Mouse (Mus musculus) limb, embryonic 11.5 days (tissue): Measurements from ENCODE around the gene Acss2. TPM values are rescaled to one million over a fixed set of nuclear protein-coding genes. Genes with fewer than 3 reads are reported as not detected.
A peak's percentile ranks its signal among the peaks of the same experiment; 100 is the strongest.

Experiments
- ATAC-seq: fragments of 200-750 bp; cut with Nextera tagmentation; 2 replicates; pipeline ENCODE4 v1.8.0; 2017; ENCODE audit warnings: low read depth; ENCODE audit not compliant: insufficient number of reproducible peaks, low FRiP score, low TSS enrichment
- DNase-seq: peaks from one replicate; pipeline ENCODE4 v3.0.0-alpha.2; 2015; ENCODE audit warnings: low spot score
- H3K27ac ChIP-seq: fragments of 300-500 bp; sonication (generic); replicated peaks from 2 replicates; pipeline ENCODE4 v1.5.1; 2014; ENCODE audit warnings: low read depth, mild to moderate bottlenecking, low read length
- H3K27me3 ChIP-seq: fragments of 300-500 bp; sonication (generic); 2 replicates; pipeline ENCODE4 v1.6.1; 2014; ENCODE audit warnings: mild to moderate bottlenecking, low read length, mixed read lengths; ENCODE audit not compliant: control insufficient read depth, insufficient read depth
- H3K36me3 ChIP-seq: fragments of 300-500 bp; sonication (generic); 2 replicates; pipeline ENCODE4 v1.6.1; 2014; ENCODE audit warnings: mild to moderate bottlenecking, low read length, moderate library complexity, mixed read lengths; ENCODE audit not compliant: control insufficient read depth, insufficient read depth
- H3K4me1 ChIP-seq: fragments of 300-500 bp; sonication (generic); 2 replicates; pipeline ENCODE4 v1.6.1; 2014; ENCODE audit warnings: low read length, mixed read lengths; ENCODE audit not compliant: control insufficient read depth, insufficient read depth
- H3K4me2 ChIP-seq: fragments of 300-500 bp; sonication (generic); 2 replicates; pipeline ENCODE4 v1.6.1; 2014; ENCODE audit warnings: low read depth, mild to moderate bottlenecking, moderate library complexity; ENCODE audit not compliant: severe bottlenecking
- H3K4me3 ChIP-seq: fragments of 300-500 bp; sonication (generic); 2 replicates; pipeline ENCODE4 v1.5.1; 2014; ENCODE audit warnings: low read depth, low read length
- H3K9ac ChIP-seq: fragments of 300-500 bp; sonication (generic); 2 replicates; pipeline ENCODE4 v1.6.1; 2014; ENCODE audit warnings: mild to moderate bottlenecking, low read length
- H3K9me3 ChIP-seq: fragments of 300-500 bp; sonication (generic); 2 replicates; pipeline ENCODE4 v1.6.1; 2016; ENCODE audit warnings: low read length; ENCODE audit not compliant: control insufficient read depth
- WGBS: fragments of 180-500 bp; shearing (Covaris S2); extraction: QIAGEN DNeasy Blood & Tissue Kit; methylation state at CpG from one replicate; pipeline ENCODE4 v1.1.7; 2014; 5-methylcytosine and 5-hydroxymethylcytosine counted together
- polyA plus RNA-seq: library from polyadenylated mRNA; unstranded; fragments of >200 nt; fragmentation: Nextera tagmentation; extraction: Ambion mirVana; gene quantifications from 2 replicates; pipeline ENCODE4 v1.2.1, GENCODE M21; 2014

The Acss2 gene
- polyA plus RNA-seq, 1 experiment from 2014 or later = 10.7 TPM

DNA sequence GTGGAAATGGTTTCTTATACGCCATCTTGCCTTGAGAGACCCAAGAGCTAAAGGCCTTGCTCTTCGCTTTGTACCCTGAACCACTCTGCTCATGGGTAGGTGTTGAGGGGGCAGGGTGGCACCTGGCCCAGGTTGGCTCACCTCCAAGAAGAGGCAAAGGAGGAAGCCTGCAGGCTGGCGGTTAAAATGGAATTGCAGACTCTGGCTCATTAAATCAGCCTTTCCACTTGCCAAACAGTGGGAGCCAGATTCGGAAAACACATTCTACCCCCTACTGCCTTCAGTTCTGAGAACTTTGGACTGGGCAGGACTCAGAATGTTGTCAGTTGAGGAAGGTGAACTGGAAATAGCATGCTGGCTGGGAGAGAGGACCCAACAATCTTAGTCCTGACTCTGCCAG, 57.0 kb downstream of the Acss2 start:
- H3K4me1 ChIP-seq = no peaks in the 10 kb centered on the region
- H3K36me3 ChIP-seq = no peaks in the 10 kb centered on the region
- ATAC-seq (no peak), DNase-seq (no peak)
- H3K9ac ChIP-seq = no peak overlapping the region
- H3K4me3 ChIP-seq = no peak overlapping the region
- H3K9me3 ChIP-seq = no peaks in the 10 kb centered on the region
- H3K27me3 ChIP-seq = no peaks in the 10 kb centered on the region
- H3K4me2 ChIP-seq = no peak overlapping the region
- H3K27ac ChIP-seq = no peak overlapping the region
- 90% methylated on average over 4 of the region's 4 CpGs for WGBS

DNA sequence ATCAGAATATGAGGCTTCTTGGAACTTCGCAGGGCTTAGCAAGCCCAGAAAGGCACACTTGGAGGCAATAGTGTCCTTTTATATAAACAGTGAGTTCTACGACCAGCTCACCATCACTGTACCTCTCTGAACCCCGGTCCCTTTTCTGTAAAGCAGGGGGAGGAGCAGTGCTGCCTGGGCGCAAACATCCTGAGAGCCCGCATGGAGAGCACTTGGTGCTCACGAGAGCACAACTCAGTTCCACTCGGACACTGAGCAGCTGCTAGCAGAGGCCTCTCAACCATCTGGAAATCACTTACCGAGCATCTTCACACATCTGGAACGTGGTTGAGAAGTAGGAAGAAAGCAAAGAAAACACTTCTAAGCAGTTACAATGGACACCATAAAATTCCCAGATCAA, 58.9 kb downstream of the Acss2 start:
- no peak for DNase-seq
- 62% methylated on average over 9 of the region's 9 CpGs for WGBS
- Histone ChIP-seq H3K27ac (no peak overlapping the region), H3K36me3 (no peaks in the 10 kb centered on the region), H3K9ac (no peak overlapping the region), H3K4me3 (no peak overlapping the region), H3K27me3 (no peaks in the 10 kb centered on the region), H3K4me1 (no peaks in the 10 kb centered on the region), H3K9me3 (no peaks in the 10 kb centered on the region), H3K4me2 (no peak overlapping the region)
- ATAC-seq = no peak

- Histone ChIP-seq H3K4me3 (no peak overlapping the region), H3K4me2 (no peak overlapping the region), H3K36me3 (no peaks in the 10 kb centered on the region), H3K27me3 (no peaks in the 10 kb centered on the region), H3K9ac (no peak overlapping the region), H3K27ac (no peak overlapping the region), H3K9me3 (no peaks in the 10 kb centered on the region), H3K4me1 (no peaks in the 10 kb centered on the region)
- DNase-seq = no peak
- no peak for ATAC-seq
- 84% methylated on average over 3 of the region's 3 CpGs for WGBS
Measured at GRCm38 (mm10) chr2:155580331-155580730, 62.6 kb downstream of the Acss2 start.

- no peak for ATAC-seq
- H3K4me1 ChIP-seq = no peaks in the 10 kb centered on the region
- WGBS = 73% methylated on average over 4 of the region's 4 CpGs
Measured at GRCm38 (mm10) chr2:155582384-155582995, 64.7 kb downstream of the Acss2 start.

DNA sequence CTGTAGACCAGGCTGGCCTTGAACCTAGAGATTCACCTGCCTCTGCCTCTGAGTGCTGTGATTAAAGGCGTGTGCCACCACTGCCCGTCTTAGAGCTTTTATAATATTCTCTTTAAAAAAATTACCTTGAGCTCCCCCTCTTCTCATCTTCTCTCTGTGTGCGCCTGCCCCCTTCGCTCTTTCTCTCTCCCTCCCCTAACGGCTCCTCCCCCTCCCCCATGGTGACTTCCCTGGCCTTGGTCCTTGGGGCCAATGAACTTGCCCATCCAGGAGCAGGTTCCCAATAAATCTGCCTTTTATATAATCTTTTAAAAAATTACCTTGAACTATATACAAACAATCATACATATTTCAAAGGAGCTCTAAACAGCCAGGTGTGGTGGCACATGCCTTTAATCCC, 65.2 kb downstream of the Acss2 start:
- no peak for DNase-seq

More at GRCm38 (mm10) chr2:155582384-155582995, 64.7 kb downstream of the Acss2 start:
- H3K9ac ChIP-seq = no peak overlapping the region
- no peak overlapping the region for H3K27ac ChIP-seq
- no peaks in the 10 kb centered on the region for H3K9me3 ChIP-seq
- H3K27me3 ChIP-seq = no peaks in the 10 kb centered on the region
- no peaks in the 10 kb centered on the region for H3K36me3 ChIP-seq
- DNase-seq = no peak
- H3K4me3 ChIP-seq = no peak overlapping the region
- no peak overlapping the region for H3K4me2 ChIP-seq

DNA sequence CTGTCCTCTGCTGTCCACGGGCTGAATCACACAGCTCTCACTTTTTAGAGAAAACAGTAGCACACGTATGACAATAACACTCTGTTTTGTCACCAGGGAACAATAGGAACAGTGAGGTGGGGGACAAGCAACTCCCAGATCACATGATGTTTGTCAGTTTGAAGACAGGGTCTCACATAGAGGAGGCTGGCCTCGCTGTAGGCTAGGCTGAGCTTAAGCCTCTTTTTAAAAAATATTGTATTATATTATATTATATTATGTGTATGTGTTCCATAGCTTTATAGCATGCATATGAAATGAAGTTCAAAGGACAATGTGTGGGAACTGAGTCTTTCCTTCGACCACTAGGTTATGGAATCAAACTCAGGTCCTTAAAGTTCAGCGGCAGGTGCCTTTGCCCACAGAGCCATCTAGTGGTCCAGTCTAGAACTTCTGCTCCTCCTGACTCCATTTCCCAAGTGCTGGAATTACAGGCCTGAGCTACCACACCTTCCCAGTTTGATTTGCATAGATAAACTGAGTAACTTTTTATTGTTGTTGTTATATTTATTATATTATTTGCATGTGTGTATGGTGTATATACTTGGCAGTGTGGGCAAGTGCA, 66.3 kb downstream of the Acss2 start:
- WGBS = 47% methylated on average over 5 of the region's 5 CpGs
- Histone ChIP-seq H3K9me3 (no peaks in the 10 kb centered on the region), H3K36me3 (no peaks in the 10 kb centered on the region), H3K4me2 (no peak overlapping the region), H3K27ac (no peak overlapping the region), H3K9ac (no peak overlapping the region), H3K4me3 (no peak overlapping the region), H3K27me3 (no peaks in the 10 kb centered on the region), H3K4me1 (no peaks in the 10 kb centered on the region)
- ATAC-seq (no peak), DNase-seq (peak; percentile 72)

More for the DNA sequence above, 65.2 kb downstream of the Acss2 start:
- Histone ChIP-seq H3K4me1 (no peaks in the 10 kb centered on the region), H3K4me3 (no peak overlapping the region), H3K9ac (no peak overlapping the region), H3K4me2 (no peak overlapping the region), H3K36me3 (no peaks in the 10 kb centered on the region), H3K27me3 (no peaks in the 10 kb centered on the region), H3K9me3 (no peaks in the 10 kb centered on the region), H3K27ac (no peak overlapping the region)
- WGBS = 85% methylated on average over 5 of the region's 5 CpGs
- ATAC-seq = no peak

GRCm38 (mm10) chr2:155585082-155585481, 67.3 kb downstream of the Acss2 start:
- no peak overlapping the region for H3K9ac ChIP-seq
- WGBS = 85% methylated on average over 9 of the region's 9 CpGs
- H3K4me3 ChIP-seq = no peak overlapping the region
- DNase-seq = no peak
- no peak overlapping the region for H3K4me2 ChIP-seq
- no peaks in the 10 kb centered on the region for H3K36me3 ChIP-seq
- no peak overlapping the region for H3K27ac ChIP-seq
- no peaks in the 10 kb centered on the region for H3K9me3 ChIP-seq
- H3K4me1 ChIP-seq = no peaks in the 10 kb centered on the region
- no peak for ATAC-seq
- H3K27me3 ChIP-seq = no peaks in the 10 kb centered on the region

GRCm38 (mm10) chr2:155585486-155585885, 67.7 kb downstream of the Acss2 start:
- 75% methylated on average over 10 of the region's 10 CpGs for WGBS
- no peak for ATAC-seq

DNA sequence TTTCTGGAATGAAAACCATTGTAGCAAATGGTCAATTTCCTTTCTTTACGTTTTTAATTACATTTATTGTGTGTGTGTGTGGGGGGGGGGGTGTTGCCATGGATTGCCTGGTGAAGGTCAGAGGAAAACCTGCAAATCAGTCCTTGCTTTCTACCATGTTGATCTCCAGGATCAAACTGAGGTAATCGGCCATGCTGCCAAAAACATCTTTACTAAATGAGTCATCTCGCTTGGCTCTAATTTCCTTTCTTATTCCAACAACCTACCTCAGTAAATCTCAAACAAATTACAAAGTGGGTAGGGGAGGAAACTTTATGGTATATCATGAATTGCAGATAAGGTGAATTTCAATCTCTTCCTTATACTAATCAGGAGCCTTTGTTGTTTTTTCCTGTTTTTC, 70.4 kb downstream of the Acss2 start:
- no peak overlapping the region for H3K4me3 ChIP-seq
- no peak overlapping the region for H3K9ac ChIP-seq
- ATAC-seq = no peak
- H3K4me1 ChIP-seq = no peaks in the 10 kb centered on the region; the same call in 1 of the 2 replicates
- H3K4me2 ChIP-seq = no peak overlapping the region
- no peaks in the 10 kb centered on the region for H3K9me3 ChIP-seq
- H3K27me3 ChIP-seq = no peaks in the 10 kb centered on the region
- 75% methylated on average over 3 of the region's 3 CpGs for WGBS
- H3K36me3 ChIP-seq = no peaks in the 10 kb centered on the region
- no peak for DNase-seq
- H3K27ac ChIP-seq = no peak overlapping the region

More at GRCm38 (mm10) chr2:155585486-155585885, 67.7 kb downstream of the Acss2 start:
- Histone ChIP-seq H3K36me3 (no peaks in the 10 kb centered on the region), H3K9ac (no peak overlapping the region), H3K4me2 (no peak overlapping the region), H3K27ac (no peak overlapping the region), H3K4me1 (no peaks in the 10 kb centered on the region), H3K9me3 (no peaks in the 10 kb centered on the region), H3K27me3 (no peaks in the 10 kb centered on the region), H3K4me3 (no peak overlapping the region)
- DNase-seq = no peak
